8 mouse cellular contexts compared by ENCODE assay signal in genomic region chr14:20294117-20294892, GRCm38 (mm10). TPM values are rescaled to one million over a fixed set of nuclear protein-coding genes. Genes with fewer than 3 reads are reported as not detected.
DNase-seq lines count a peak whose midpoint lies in the region; ATAC-seq and TF ChIP-seq lines count a peak whose summit lies in the region.

Gene Nudt13 (plus strand): TSS chr14:20294697.

- peak; percentile 96 for DNase-seq in MEL (ENCODE audit: low read depth, low spot score)
- DNase-seq in cerebellum, adult 2 months: peak; percentile 84 to 93
- peak; percentile 93 for DNase-seq in forebrain, postnatal 0 days
- peak; percentile 83 for DNase-seq in heart, postnatal 4 days
- peak; percentile 85 to 90 for DNase-seq in layer of hippocampus, adult 8-10 months (ENCODE audit: low spot score in 2 of 2)
- DNase-seq in ovary, adult 18-20 months (ENCODE audit: low spot score): peak; percentile 82
- peak; percentile 89 for DNase-seq in thymus, postnatal 0 days (ENCODE audit: low spot score)

- TF ChIP-seq CTCF in MEL (IDR thresholded peaks at IDR 0.05 in 2 of 3, conservative IDR thresholded peaks at IDR 0.05 in 1 of 3; ENCODE audit: control insufficient read depth in 1 of 3, insufficient read depth in 1 of 3, low read depth in 2 of 3, low read length in 3 of 3, poor library complexity in 1 of 3, severe bottlenecking in 1 of 3): no peak
- no peak for TF ChIP-seq CTCF in cerebellum, adult 2 months (IDR thresholded peaks at IDR 0.05; ENCODE audit: borderline replicate concordance, insufficient read depth, low read depth, low read length)
- TF ChIP-seq CTCF in forebrain, postnatal 0 days (IDR thresholded peaks at IDR 0.05; ENCODE audit: low read depth): no peak

- H3K9me3 ChIP-seq in MEL (replicated peaks; ENCODE audit: insufficient read depth, low read length): no peaks in the 10 kb centered on the region
- H3K9me3 ChIP-seq in forebrain, postnatal 0 days (ENCODE audit: low read length): no peaks in the 10 kb centered on the region
- H3K9me3 ChIP-seq in lung, embryonic 15.5 days: no peaks in the 10 kb centered on the region

- peak within 1 kb of the TSS; percentile 70 for H3K9ac ChIP-seq in MEL (ENCODE audit: control insufficient read depth, low read depth, low read length, poor library complexity, severe bottlenecking)
- peak within 1 kb of the TSS; percentile 45 for H3K9ac ChIP-seq in forebrain, postnatal 0 days
- peak within 1 kb of the TSS; percentile 51 for H3K9ac ChIP-seq in lung, embryonic 15.5 days

- TF ChIP-seq POLR2A in MEL (IDR thresholded peaks at IDR 0.05; ENCODE audit: control insufficient read depth in 1 of 2, insufficient read depth in 1 of 2, low read depth in 1 of 2, low read length in 2 of 2, poor library complexity in 1 of 2): peak in 1 of 2 experiments; percentile 65; a peak in 2 of 4 replicates
- peak; percentile 49; the same call in 1 of the 2 replicates for TF ChIP-seq POLR2A in cerebellum, adult 2 months (IDR thresholded peaks at IDR 0.05; ENCODE audit: borderline replicate concordance, insufficient read depth, low read length)

- ATAC-seq in forebrain, postnatal 0 days: peak; percentile 100
- peak; percentile 97 for ATAC-seq in lung, embryonic 15.5 days (ENCODE audit: borderline replicate concordance, extremely low read depth, low FRiP score, low TSS enrichment)

- peaks cover 0 to 3% of the 10 kb centered on the region in 2 experiments; a peak in 1 of 4 replicates for H3K4me1 ChIP-seq in MEL (ENCODE audit: control insufficient read depth in 1 of 2, insufficient read depth in 2 of 2, low read length in 2 of 2)
- no peaks in the 10 kb centered on the region for H3K4me1 ChIP-seq in cerebellum, adult 2 months (ENCODE audit: control insufficient read depth, insufficient read depth, low read length)
- peaks cover 5% of the 10 kb centered on the region; the same call in 1 of the 2 replicates for H3K4me1 ChIP-seq in forebrain, postnatal 0 days (ENCODE audit: insufficient read depth)
- peaks cover 6% of the 10 kb centered on the region for H3K4me1 ChIP-seq in lung, embryonic 15.5 days

- no peak for TF ChIP-seq RAD21 in MEL (IDR thresholded peaks at IDR 0.05; ENCODE audit: low read depth, low read length)

- peaks cover 0 to 5% of the 10 kb centered on the region in 2 experiments; a peak in 1 of 4 replicates for H3K36me3 ChIP-seq in MEL (ENCODE audit: control insufficient read depth in 1 of 2, insufficient read depth in 2 of 2, low read length in 2 of 2)
- no peaks in the 10 kb centered on the region for H3K36me3 ChIP-seq in forebrain, postnatal 0 days (ENCODE audit: insufficient read depth)
- no peaks in the 10 kb centered on the region for H3K36me3 ChIP-seq in lung, embryonic 15.5 days

- H3K27ac ChIP-seq in MEL (ENCODE audit: control insufficient read depth, low read depth, low read length): no peak within 1 kb of the TSS
- H3K27ac ChIP-seq in cerebellum, adult 2 months (ENCODE audit: insufficient read depth, low read length): no peak within 1 kb of the TSS
- H3K27ac ChIP-seq in forebrain, postnatal 0 days (ENCODE audit: low read depth, low read length): no peak within 1 kb of the TSS
- H3K27ac ChIP-seq in lung, embryonic 15.5 days: no peak within 1 kb of the TSS

- H3K27me3 ChIP-seq in MEL (ENCODE audit: control insufficient read depth in 1 of 2, insufficient read depth in 2 of 2, low read length in 2 of 2): no peaks in the 10 kb centered on the region
- H3K27me3 ChIP-seq in cerebellum, adult 2 months (ENCODE audit: control insufficient read depth, insufficient read depth, low read length): no peaks in the 10 kb centered on the region
- no peaks in the 10 kb centered on the region for H3K27me3 ChIP-seq in forebrain, postnatal 0 days (ENCODE audit: insufficient read depth, low read length)
- no peaks in the 10 kb centered on the region for H3K27me3 ChIP-seq in lung, embryonic 15.5 days

- peak within 1 kb of the TSS; percentile 69 to 91 for H3K4me3 ChIP-seq in MEL (ENCODE audit: control insufficient read depth in 1 of 2, insufficient read depth in 1 of 2, low read depth in 2 of 2, low read length in 2 of 2)
- H3K4me3 ChIP-seq in cerebellum, adult 2 months (replicated peaks; ENCODE audit: insufficient read depth, low read depth, low read length): peak within 1 kb of the TSS; percentile 72
- H3K4me3 ChIP-seq in forebrain, postnatal 0 days (ENCODE audit: low read depth, low read length): peak within 1 kb of the TSS; percentile 62
- H3K4me3 ChIP-seq in lung, embryonic 15.5 days: peak within 1 kb of the TSS; percentile 65

- WGBS in cerebellum, adult 2 months: 22% methylated on average over 14 of the region's 14 CpGs
- WGBS in forebrain, postnatal 0 days: 23% methylated on average over 14 of the region's 14 CpGs
- WGBS in lung, embryonic 15.5 days: 22% methylated on average over 14 of the region's 14 CpGs

- TF ChIP-seq EP300 in MEL (IDR thresholded peaks at IDR 0.05; ENCODE audit: low read depth in 1 of 2, low read length in 2 of 2): no peak

- peak within 1 kb of the TSS; percentile 54 for H3K4me2 ChIP-seq in forebrain, postnatal 0 days (ENCODE audit: low read depth)
- H3K4me2 ChIP-seq in lung, embryonic 15.5 days: peak within 1 kb of the TSS; percentile 68

- 0 out of 2 replicates have a peak, but pooled peaks cover 3% of the 10 kb centered on the region for H3K79me2 ChIP-seq in MEL (ENCODE audit: control insufficient read depth, insufficient read depth, low read length, poor library complexity)

TF ChIP-seq in MEL, 35 proteins besides CTCF, POLR2A, EP300 and RAD21:
- TF ChIP-seq TBP (IDR thresholded peaks at IDR 0.05; ENCODE audit: low read depth, low read length): peak; percentile 73; the same call in 1 of the 2 replicates
- peak; percentile 79 for TF ChIP-seq MXI1 (IDR thresholded peaks at IDR 0.05; ENCODE audit: low read depth, low read length)
- TF ChIP-seq NELFE (IDR thresholded peaks at IDR 0.05; ENCODE audit: low read depth, low read length): peak; percentile 52; the same call in 1 of the 2 replicates
- TF ChIP-seq E2F4 (IDR thresholded peaks at IDR 0.05; ENCODE audit: borderline replicate concordance, low read depth, low read length): no peak
- TF ChIP-seq MYC (IDR thresholded peaks at IDR 0.05; ENCODE audit: low read depth, low read length): peak; percentile 77; the same call in 1 of the 2 replicates
- peak; percentile 49; the same call in 1 of the 2 replicates for TF ChIP-seq NRF1 (IDR thresholded peaks at IDR 0.05; ENCODE audit: insufficient read depth, low read depth, low read length, poor library complexity, severe bottlenecking)
- TF ChIP-seq SIN3A (IDR thresholded peaks at IDR 0.05; ENCODE audit: low read length): peak; percentile 96
- peak; percentile 84 for TF ChIP-seq CHD2 (IDR thresholded peaks at IDR 0.05; ENCODE audit: low read length)
- no peak for TF ChIP-seq TAL1 (IDR thresholded peaks at IDR 0.05; ENCODE audit: low read length)
- peak; percentile 88 for TF ChIP-seq ELF1 (IDR thresholded peaks at IDR 0.05; ENCODE audit: low read depth, low read length)
- TF ChIP-seq BHLHE40 (IDR thresholded peaks at IDR 0.05; ENCODE audit: borderline replicate concordance, low read depth, low read length): no peak
- no peak for TF ChIP-seq JUND (IDR thresholded peaks at IDR 0.05; ENCODE audit: low read depth, low read length)
- peak; percentile 100 for TF ChIP-seq HCFC1 (IDR thresholded peaks at IDR 0.05; ENCODE audit: low read depth, low read length)
- TF ChIP-seq ZNF384 (IDR thresholded peaks at IDR 0.05; ENCODE audit: low read depth, low read length): no peak
- TF ChIP-seq KAT2A (conservative IDR thresholded peaks at IDR 0.05; ENCODE audit: low read depth, low read length): peak; percentile 100
- TF ChIP-seq SMC3 (IDR thresholded peaks at IDR 0.05; ENCODE audit: low read depth, low read length): no peak

RNA-seq across cellular contexts. Expression of gene Nudt13, which starts in this region (rescaled TPM):
- total RNA-seq in MEL (2012; rRNA removed): 9.9 and 10.3 TPM in 2 replicates
- 10 to 100 TPM in 1 of 2 experiments, not detected in 1; 12.3 TPM for polyA plus RNA-seq in MEL (2012; ENCODE audit: insufficient read depth in 1 of 2, insufficient read length in 2 of 2, low read depth in 1 of 2, low replicate concordance in 2 of 2, missing spikeins in 1 of 2)
- 27.1 and 27.6 TPM in 2 replicates for polyA plus RNA-seq in cerebellum, adult 2 months (2012; rRNA removed)
- 23.5 and 26.0 TPM in 2 replicates for total RNA-seq in forebrain, postnatal 0 days (2014; rRNA removed)
- 10.7 and 13.5 TPM in 2 replicates for polyA plus RNA-seq in forebrain, postnatal 0 days (2015; fragmentation: Nextera tagmentation; extraction: Ambion mirVana)
- total RNA-seq in heart, postnatal 4 days (2021): 10 to 100 TPM; 19.7 to 20.3 TPM
- total RNA-seq in layer of hippocampus, adult 8-10 months (2022): 10 to 100 TPM; 22.9 to 32.4 (median 28.4) TPM
- 15.0 and 21.2 TPM in 2 replicates for polyA plus RNA-seq in lung, embryonic 15.5 days (2015; fragmentation: Nextera tagmentation; extraction: Ambion mirVana)
- polyA plus RNA-seq in thymus, postnatal 0 days (2015; fragmentation: Nextera tagmentation; extraction: Ambion mirVana): 11.0 and 17.4 TPM in 2 replicates
